Mouse (Mus musculus): Measurements from ENCODE around the gene Prkca. TPM values are rescaled to one million over a fixed set of nuclear protein-coding genes. Genes with fewer than 3 reads are reported as not detected.
A peak's percentile ranks its signal among the peaks of the same experiment; 100 is the strongest.

Prkca gene
- total and polyA plus RNA-seq, 3 experiments, result 11.6 to 33.4 (median 32.2) TPM

DNA sequence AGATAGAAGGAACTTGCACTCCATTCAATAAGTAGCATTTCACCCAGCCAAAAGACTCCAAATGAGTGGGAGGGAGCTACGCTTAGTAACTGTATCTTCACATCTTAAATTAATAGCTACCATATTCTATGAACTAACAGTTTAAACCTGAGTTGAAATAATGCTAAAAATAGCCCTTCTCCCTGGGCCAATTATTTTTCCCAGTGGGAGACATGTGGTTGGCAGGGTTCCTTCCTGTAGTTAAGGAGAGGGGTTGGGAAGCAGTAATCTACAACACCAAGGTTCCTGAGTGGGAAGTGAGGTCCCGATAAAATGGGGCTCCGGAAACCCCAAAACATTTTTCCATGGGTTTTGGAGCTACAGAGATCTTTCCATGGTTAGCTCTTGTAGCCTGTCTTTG, 76.7 kb downstream of the Prkca start:
- Histone ChIP-seq H3K27me3 (ENCODE audit: control insufficient read depth, insufficient read depth, low read length) (no peaks in the 10 kb centered on the region), H3K36me3 (ENCODE audit: control insufficient read depth, insufficient read depth, low read length) (no peaks in the 10 kb centered on the region), H3K27ac (no peak overlapping the region), H3K79me2 (replicated peaks; ENCODE audit: control insufficient read depth, insufficient read depth, low read length) (no peaks in the 10 kb centered on the region), H3K4me1 (ENCODE audit: control insufficient read depth, insufficient read depth, low read length) (no peaks in the 10 kb centered on the region), H3K4me3 (no peak overlapping the region), H3K9ac (ENCODE audit: low read depth, low read length) (no peak overlapping the region)
- intact Hi-C loops (cut with DNase I), result no loop called here
- WGBS, result 39% methylated on average over 3 of the region's 3 CpGs
- DNase-seq, result no peak
- TF ChIP-seq POLR2A (IDR thresholded peaks at IDR 0.05; ENCODE audit: insufficient read depth, low read depth, low read length) (no peak), EP300 (IDR thresholded peaks at IDR 0.05; ENCODE audit: insufficient read depth, low read depth, low read length) (no peak), CTCF (IDR thresholded peaks at IDR 0.05) (no peak)

- TF ChIP-seq POLR2A (IDR thresholded peaks at IDR 0.05; ENCODE audit: insufficient read depth, low read depth, low read length) (no peak), EP300 (IDR thresholded peaks at IDR 0.05; ENCODE audit: insufficient read depth, low read depth, low read length) (no peak), CTCF (IDR thresholded peaks at IDR 0.05) (no peak)
- Histone ChIP-seq H3K4me3 (no peak overlapping the region), H3K79me2 (replicated peaks; ENCODE audit: control insufficient read depth, insufficient read depth, low read length) (no peaks in the 10 kb centered on the region), H3K9ac (ENCODE audit: low read depth, low read length) (no peak overlapping the region), H3K27ac (no peak overlapping the region), H3K36me3 (ENCODE audit: control insufficient read depth, insufficient read depth, low read length) (no peaks in the 10 kb centered on the region; the same call in 1 of the 2 replicates), H3K4me1 (ENCODE audit: control insufficient read depth, insufficient read depth, low read length) (peaks cover 8% of the 10 kb centered on the region), H3K27me3 (ENCODE audit: control insufficient read depth, insufficient read depth, low read length) (no peaks in the 10 kb centered on the region)
- DNase-seq, result no peak
- intact Hi-C loops (cut with DNase I), result no loop called here
- 44% methylated on average over 1 of the region's 1 CpGs for WGBS
These were observed 79.9 kb downstream of the Prkca start for GRCm38 (mm10) chr11:108263868-108264267.

- no peak overlapping the region for H3K27ac ChIP-seq
- no peak overlapping the region for H3K4me3 ChIP-seq
- H3K79me2 ChIP-seq (replicated peaks; ENCODE audit: control insufficient read depth, insufficient read depth, low read length), result no peaks in the 10 kb centered on the region
- TF ChIP-seq POLR2A (IDR thresholded peaks at IDR 0.05; ENCODE audit: insufficient read depth, low read depth, low read length) (no peak), CTCF (IDR thresholded peaks at IDR 0.05) (no peak), EP300 (IDR thresholded peaks at IDR 0.05; ENCODE audit: insufficient read depth, low read depth, low read length) (no peak)
- intact Hi-C loops (cut with DNase I), result no loop called here
- H3K36me3 ChIP-seq (ENCODE audit: control insufficient read depth, insufficient read depth, low read length), result peaks cover under 1% of the 10 kb centered on the region; the same call in 1 of the 2 replicates
- no peak for DNase-seq
- 81% methylated on average over 3 of the region's 3 CpGs for WGBS
- no peaks in the 10 kb centered on the region for H3K27me3 ChIP-seq (ENCODE audit: control insufficient read depth, insufficient read depth, low read length)
- peaks cover 8% of the 10 kb centered on the region for H3K4me1 ChIP-seq (ENCODE audit: control insufficient read depth, insufficient read depth, low read length)
- no peak overlapping the region for H3K9ac ChIP-seq (ENCODE audit: low read depth, low read length)
These were observed 80.3 kb downstream of the Prkca start for GRCm38 (mm10) chr11:108263406-108263805.

GRCm38 (mm10) chr11:108261751-108262160, 82.0 kb downstream of the Prkca start:
- no peak overlapping the region for H3K9ac ChIP-seq (ENCODE audit: low read depth, low read length)
- H3K79me2 ChIP-seq (replicated peaks; ENCODE audit: control insufficient read depth, insufficient read depth, low read length), result no peaks in the 10 kb centered on the region
- H3K27me3 ChIP-seq (ENCODE audit: control insufficient read depth, insufficient read depth, low read length), result no peaks in the 10 kb centered on the region
- no peak for DNase-seq
- no peak overlapping the region for H3K4me3 ChIP-seq
- TF ChIP-seq CTCF (IDR thresholded peaks at IDR 0.05), result no peak
- no peak for TF ChIP-seq EP300 (IDR thresholded peaks at IDR 0.05; ENCODE audit: insufficient read depth, low read depth, low read length)
- TF ChIP-seq POLR2A (IDR thresholded peaks at IDR 0.05; ENCODE audit: insufficient read depth, low read depth, low read length), result no peak
- intact Hi-C loops (cut with DNase I), result no loop called here
- H3K4me1 ChIP-seq (ENCODE audit: control insufficient read depth, insufficient read depth, low read length), result peaks cover 12% of the 10 kb centered on the region
- peaks cover 2% of the 10 kb centered on the region; the same call in 1 of the 2 replicates for H3K36me3 ChIP-seq (ENCODE audit: control insufficient read depth, insufficient read depth, low read length)
- H3K27ac ChIP-seq, result no peak overlapping the region
- 67% methylated on average over 7 of the region's 7 CpGs for WGBS

GRCm38 (mm10) chr11:108260775-108261517, 82.8 kb downstream of the Prkca start:
- no peak for DNase-seq
- Histone ChIP-seq H3K27ac (no peak overlapping the region), H3K36me3 (ENCODE audit: control insufficient read depth, insufficient read depth, low read length) (peaks cover 2% of the 10 kb centered on the region; the same call in 1 of the 2 replicates), H3K4me3 (no peak overlapping the region), H3K9ac (ENCODE audit: low read depth, low read length) (no peak overlapping the region), H3K27me3 (ENCODE audit: control insufficient read depth, insufficient read depth, low read length) (no peaks in the 10 kb centered on the region), H3K4me1 (ENCODE audit: control insufficient read depth, insufficient read depth, low read length) (peaks cover 12% of the 10 kb centered on the region), H3K79me2 (replicated peaks; ENCODE audit: control insufficient read depth, insufficient read depth, low read length) (no peaks in the 10 kb centered on the region)
- intact Hi-C loops (cut with DNase I), result no loop called here
- TF ChIP-seq CTCF (IDR thresholded peaks at IDR 0.05) (no peak), EP300 (IDR thresholded peaks at IDR 0.05; ENCODE audit: insufficient read depth, low read depth, low read length) (no peak), POLR2A (IDR thresholded peaks at IDR 0.05; ENCODE audit: insufficient read depth, low read depth, low read length) (no peak)
- WGBS, result 86% methylated on average over 6 of the region's 6 CpGs

DNA sequence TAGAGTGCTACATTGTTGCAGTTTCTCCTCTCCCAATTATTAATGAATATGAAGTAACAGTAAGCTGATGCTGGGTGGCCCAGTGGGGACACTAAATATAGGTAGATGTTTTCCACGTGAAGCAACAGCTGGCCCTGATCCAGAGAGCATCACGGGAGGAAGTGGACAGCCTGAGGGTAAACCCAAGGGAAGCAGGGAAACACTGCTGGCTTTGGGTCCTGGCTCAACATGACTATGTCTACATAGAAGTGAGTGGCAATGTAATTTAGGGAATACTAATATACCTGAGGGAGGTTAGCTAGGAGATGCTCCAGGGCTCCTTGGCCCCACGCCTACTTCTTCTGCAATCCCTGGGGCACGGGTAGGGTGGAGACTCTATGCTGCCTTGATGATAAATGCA, 84.3 kb downstream of the Prkca start:
- no peaks in the 10 kb centered on the region for H3K27me3 ChIP-seq (ENCODE audit: control insufficient read depth, insufficient read depth, low read length)
- no peaks in the 10 kb centered on the region for H3K79me2 ChIP-seq (replicated peaks; ENCODE audit: control insufficient read depth, insufficient read depth, low read length)
- TF ChIP-seq POLR2A (IDR thresholded peaks at IDR 0.05; ENCODE audit: insufficient read depth, low read depth, low read length), result no peak
- no peak for TF ChIP-seq CTCF (IDR thresholded peaks at IDR 0.05)
- no peak for TF ChIP-seq EP300 (IDR thresholded peaks at IDR 0.05; ENCODE audit: insufficient read depth, low read depth, low read length)
- peaks cover 2% of the 10 kb centered on the region; the same call in 1 of the 2 replicates for H3K36me3 ChIP-seq (ENCODE audit: control insufficient read depth, insufficient read depth, low read length)
- peaks cover 12% of the 10 kb centered on the region for H3K4me1 ChIP-seq (ENCODE audit: control insufficient read depth, insufficient read depth, low read length)
- 20% methylated on average over 4 of the region's 4 CpGs for WGBS
- no peak overlapping the region for H3K9ac ChIP-seq (ENCODE audit: low read depth, low read length)
- no peak overlapping the region for H3K4me3 ChIP-seq
- H3K27ac ChIP-seq, result peak overlapping the region; percentile 69
- intact Hi-C loops (cut with DNase I), result loop anchor here (5.0 kb wide), 1 partner anchor 83 kb away; the partner anchor contains the start of genes Apoh and Prkca
- peak; percentile 61 to 67 for DNase-seq

Data from heart, adult 2 months (tissue).